Mouse (Mus musculus) kidney, postnatal 0 days (tissue): ENCODE data around the gene Stra8. TPM values are rescaled to one million over a fixed set of nuclear protein-coding genes. Genes with fewer than 3 reads are reported as not detected.

Experiments
- ATAC-seq: fragments of 200-750 bp; cut with Nextera tagmentation; replicated peaks from 2 replicates; pipeline ENCODE4 v1.8.0; 2017; ENCODE audit warnings: low read depth, moderate number of reproducible peaks, moderate TSS enrichment, moderate library complexity; ENCODE audit not compliant: low FRiP score
- DNase-seq: peaks from one replicate; pipeline ENCODE4 v3.0.0-alpha.2; 2016; ENCODE audit warnings: low spot score
- H3K27ac ChIP-seq: fragments of 300-500 bp; sonication (generic); 2 replicates; pipeline ENCODE4 v1.5.1; 2014; ENCODE audit warnings: mild to moderate bottlenecking
- H3K27me3 ChIP-seq: fragments of 300-500 bp; sonication (generic); 2 replicates; pipeline ENCODE4 v1.6.1; 2014; ENCODE audit warnings: low read length, mixed read lengths; ENCODE audit not compliant: insufficient read depth
- H3K36me3 ChIP-seq: fragments of 300-500 bp; sonication (generic); 2 replicates; pipeline ENCODE4 v1.6.1; 2014; ENCODE audit warnings: low read length, mixed read lengths; ENCODE audit not compliant: insufficient read depth
- H3K4me1 ChIP-seq: fragments of 300-500 bp; sonication (generic); replicated peaks from 2 replicates; pipeline ENCODE4 v1.6.1; 2014; ENCODE audit warnings: antibody characterized with exemption, low read length, mixed read lengths; ENCODE audit not compliant: insufficient read depth
- H3K4me2 ChIP-seq: fragments of 300-500 bp; sonication (generic); 2 replicates; pipeline ENCODE4 v1.6.1; 2014; ENCODE audit warnings: mild to moderate bottlenecking, low read length, moderate library complexity, mixed read lengths
- H3K4me3 ChIP-seq: fragments of 300-500 bp; sonication (generic); replicated peaks from 2 replicates; pipeline ENCODE4 v1.5.1; 2014; ENCODE audit warnings: low read depth, low read length
- H3K9ac ChIP-seq: fragments of 300-500 bp; sonication (generic); 2 replicates; pipeline ENCODE4 v1.6.1; 2014; ENCODE audit warnings: low read depth, low read length
- H3K9me3 ChIP-seq: fragments of 300-500 bp; sonication (generic); replicated peaks from 2 replicates; pipeline ENCODE4 v1.6.1; 2016; ENCODE audit warnings: low read length, inconsistent platforms, mixed read lengths
- CTCF ChIP-seq: IDR thresholded peaks from 2 replicates; pipeline ENCODE4 v1.5.1; 2016; ENCODE audit warnings: antibody characterized with exemption, low read depth, mild to moderate bottlenecking, moderate library complexity
- WGBS: fragments of 180-500 bp; shearing (Covaris S2); extraction: QIAGEN DNeasy Blood & Tissue Kit; methylation state at CpG from one replicate; pipeline ENCODE4 v1.1.7; 2014; 5-methylcytosine and 5-hydroxymethylcytosine counted together
- polyA plus RNA-seq: library from polyadenylated mRNA; unstranded; fragments of >200 nt; fragmentation: Nextera tagmentation; extraction: Ambion mirVana; gene quantifications from 2 replicates; pipeline ENCODE4 v1.2.1, GENCODE M21; 2015

Stra8 gene
- polyA plus RNA-seq, 1 experiment from 2014 or later, result not detected

DNA sequence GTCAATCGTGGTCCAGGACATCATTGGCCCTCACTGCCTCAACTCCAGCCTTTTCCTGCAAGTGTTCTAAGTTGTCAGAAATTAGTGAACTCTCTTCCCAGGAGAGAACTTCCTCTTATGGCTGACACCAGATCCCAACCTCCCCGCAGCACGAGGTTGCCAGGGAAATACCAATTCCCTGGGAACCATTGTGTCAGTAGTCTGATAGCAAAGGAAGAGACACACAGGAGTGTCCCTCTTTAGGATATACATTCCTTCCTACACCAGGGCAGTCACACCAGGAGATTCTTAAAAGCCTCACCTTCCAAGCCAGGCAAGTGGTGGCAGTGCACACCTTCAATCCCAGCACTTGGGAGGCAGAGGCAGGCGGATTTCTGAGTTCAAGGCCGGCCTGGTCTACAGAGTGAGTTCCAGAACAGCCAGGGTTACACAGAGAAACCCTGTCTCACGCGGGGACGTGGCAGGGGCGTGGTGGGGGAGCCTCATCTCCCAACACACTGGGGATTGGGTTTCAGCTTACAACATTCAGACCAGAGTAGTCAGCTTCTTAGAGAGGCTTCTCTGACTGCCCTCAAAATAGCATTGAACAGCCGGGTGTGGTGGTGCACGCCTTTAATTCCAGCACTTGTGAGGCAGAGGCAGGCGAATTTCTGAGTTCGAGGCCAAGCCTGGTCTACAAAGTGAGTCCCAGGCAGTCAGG is 6.5 kb upstream of the Stra8 start:
- Histone ChIP-seq H3K36me3 (no peaks in the 10 kb centered on the region), H3K27ac (no peak overlapping the region), H3K4me1 (no peaks in the 10 kb centered on the region), H3K9me3 (no peaks in the 10 kb centered on the region), H3K9ac (no peak overlapping the region), H3K4me2 (no peak overlapping the region), H3K4me3 (no peak overlapping the region), H3K27me3 (no peaks in the 10 kb centered on the region)
- WGBS, result 72% methylated on average over 13 of the region's 13 CpGs
- DNase-seq, result no peak
- no peak for TF ChIP-seq CTCF
- ATAC-seq, result no peak

GRCm38 (mm10) chr6:34914462-34914861 is 5.5 kb upstream of the Stra8 start:
- H3K4me2 ChIP-seq, result no peak overlapping the region
- no peaks in the 10 kb centered on the region for H3K36me3 ChIP-seq
- 86% methylated on average over 3 of the region's 3 CpGs for WGBS
- DNase-seq (no peak), ATAC-seq (no peak)
- no peak overlapping the region for H3K4me3 ChIP-seq
- no peak overlapping the region for H3K27ac ChIP-seq
- H3K27me3 ChIP-seq, result no peaks in the 10 kb centered on the region
- H3K9ac ChIP-seq, result no peak overlapping the region
- H3K9me3 ChIP-seq, result no peaks in the 10 kb centered on the region
- H3K4me1 ChIP-seq, result no peaks in the 10 kb centered on the region
- no peak for TF ChIP-seq CTCF

DNA sequence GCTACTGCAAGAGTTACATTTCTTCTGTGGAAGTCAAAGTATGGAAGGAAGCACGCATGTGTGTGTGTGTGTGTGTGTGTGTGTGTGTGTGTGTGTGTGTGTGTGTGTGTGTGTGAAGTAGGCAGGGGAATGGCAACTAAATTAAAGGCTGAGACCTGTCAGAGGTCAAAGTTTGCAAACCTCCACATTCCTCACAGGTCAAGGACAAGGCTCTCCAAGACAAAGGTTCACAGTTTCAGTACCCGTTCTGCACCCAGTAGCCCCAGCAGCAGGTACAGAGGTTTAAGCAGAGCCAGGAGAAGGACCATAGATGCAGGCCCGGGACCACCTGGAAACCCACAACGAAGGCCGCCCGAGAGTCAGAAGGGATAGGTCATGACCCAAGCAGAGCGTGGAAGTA is 817 bp upstream of the Stra8 start:
- Histone ChIP-seq H3K27ac (no peak overlapping the region), H3K4me1 (no peaks in the 10 kb centered on the region), H3K27me3 (no peaks in the 10 kb centered on the region), H3K9ac (no peak overlapping the region), H3K36me3 (no peaks in the 10 kb centered on the region), H3K9me3 (no peaks in the 10 kb centered on the region), H3K4me2 (no peak overlapping the region), H3K4me3 (no peak overlapping the region)
- ATAC-seq (no peak), DNase-seq (no peak)
- 60% methylated on average over 7 of the region's 7 CpGs for WGBS
- no peak for TF ChIP-seq CTCF

GRCm38 (mm10) chr6:34920631-34921030 is 668 bp downstream of the Stra8 start:
- ATAC-seq (no peak), DNase-seq (no peak)
- Histone ChIP-seq H3K4me1 (no peaks in the 10 kb centered on the region), H3K4me3 (no peak overlapping the region), H3K9ac (no peak overlapping the region), H3K27ac (no peak overlapping the region), H3K36me3 (no peaks in the 10 kb centered on the region), H3K9me3 (no peaks in the 10 kb centered on the region), H3K27me3 (no peaks in the 10 kb centered on the region), H3K4me2 (no peak overlapping the region)
- 93% methylated on average over 12 of the region's 12 CpGs for WGBS
- no peak for TF ChIP-seq CTCF

- Histone ChIP-seq H3K27ac (no peak overlapping the region), H3K4me3 (no peak overlapping the region), H3K9me3 (no peaks in the 10 kb centered on the region), H3K4me2 (no peak overlapping the region), H3K36me3 (no peaks in the 10 kb centered on the region), H3K27me3 (no peaks in the 10 kb centered on the region), H3K4me1 (no peaks in the 10 kb centered on the region), H3K9ac (no peak overlapping the region)
- WGBS, result 58% methylated on average over 14 of the region's 14 CpGs
- DNase-seq (peak; percentile 72), ATAC-seq (peak; percentile 81)
- peak; percentile 91 for TF ChIP-seq CTCF
Measured at GRCm38 (mm10) chr6:34921941-34922340, 2.0 kb downstream of the Stra8 start.

- H3K4me2 ChIP-seq, result no peak overlapping the region
- H3K9me3 ChIP-seq, result no peaks in the 10 kb centered on the region
- H3K4me1 ChIP-seq, result no peaks in the 10 kb centered on the region
- no peaks in the 10 kb centered on the region for H3K36me3 ChIP-seq
- H3K9ac ChIP-seq, result no peak overlapping the region
- ATAC-seq, result 0 out of 2 replicates have a peak, but pooled peaks have one; percentile 52
- H3K4me3 ChIP-seq, result no peak overlapping the region
- WGBS, result 48% methylated on average over 4 of the region's 4 CpGs
- H3K27me3 ChIP-seq, result no peaks in the 10 kb centered on the region
- DNase-seq, result peak; percentile 77
- no peak overlapping the region for H3K27ac ChIP-seq
- TF ChIP-seq CTCF, result peak; percentile 87
Measured at GRCm38 (mm10) chr6:34927156-34927555, 7.2 kb downstream of the Stra8 start.

- DNase-seq, result no peak
- no peaks in the 10 kb centered on the region for H3K36me3 ChIP-seq
- H3K27ac ChIP-seq, result no peak overlapping the region
- H3K9ac ChIP-seq, result no peak overlapping the region
- no peak for ATAC-seq
- H3K4me1 ChIP-seq, result no peaks in the 10 kb centered on the region
- WGBS, result 90% methylated on average over 8 of the region's 8 CpGs
- no peak for TF ChIP-seq CTCF
- no peaks in the 10 kb centered on the region for H3K27me3 ChIP-seq
- H3K9me3 ChIP-seq, result no peaks in the 10 kb centered on the region
- H3K4me2 ChIP-seq, result no peak overlapping the region
- H3K4me3 ChIP-seq, result no peak overlapping the region
Measured at GRCm38 (mm10) chr6:34927594-34927993, 7.6 kb downstream of the Stra8 start.
